Mouse (Mus musculus) T-helper 2 cell (primary cell): ENCODE measurements around the gene Adam29.

Source experiments
- in situ Hi-C: fragments of 300-600 bp; cut with MboI, MseI; formaldehyde crosslinking; loops from one replicate; pipeline ENCODE4 v1.15.1; 2025; ENCODE audit warnings: high pct_unique_total_duplicates

Adam29 gene

DNA sequence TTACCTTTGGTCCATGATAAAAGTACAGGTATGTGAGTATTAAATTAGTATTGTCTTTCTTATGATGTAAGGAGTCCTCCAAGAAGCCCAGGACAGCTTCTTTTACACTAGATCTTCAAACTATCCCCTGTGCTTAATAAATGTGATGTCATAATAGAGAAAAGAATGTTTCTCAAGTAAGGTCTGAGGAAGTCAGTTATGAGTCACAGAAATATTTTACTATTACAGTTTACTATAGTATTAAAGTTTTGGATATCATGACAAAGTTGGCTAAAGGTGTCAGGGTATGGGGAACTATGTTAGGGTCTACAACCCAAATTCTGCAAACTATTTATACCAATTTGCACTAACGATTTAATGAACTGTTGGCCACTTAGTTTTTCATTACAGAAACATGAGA lies at the start of gene Adam29:
Adam29 (minus strand) TSS at position 101 of the 400 bp plus-strand sequence.
- in situ Hi-C loops, result no loop called here

DNA sequence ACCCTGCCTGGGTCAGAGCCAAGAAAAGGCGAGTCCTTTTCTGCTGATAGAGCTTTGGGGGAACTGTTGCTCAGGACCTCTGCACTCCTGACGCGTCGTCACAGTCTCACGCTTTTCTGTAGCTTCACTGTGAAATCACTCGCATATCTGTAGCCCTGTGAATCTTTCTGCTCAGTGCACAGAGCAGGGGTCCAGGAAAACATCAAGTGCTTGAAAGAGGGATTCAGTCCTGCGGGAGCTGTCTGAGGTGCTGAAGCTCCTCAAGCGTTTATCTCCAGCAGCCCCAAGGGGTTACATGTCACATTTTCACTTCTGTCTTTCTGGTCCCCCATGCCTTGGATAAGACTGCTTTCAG lies 33.8 kb upstream of the Adam29 start:
- in situ Hi-C loops, result no loop called here

DNA sequence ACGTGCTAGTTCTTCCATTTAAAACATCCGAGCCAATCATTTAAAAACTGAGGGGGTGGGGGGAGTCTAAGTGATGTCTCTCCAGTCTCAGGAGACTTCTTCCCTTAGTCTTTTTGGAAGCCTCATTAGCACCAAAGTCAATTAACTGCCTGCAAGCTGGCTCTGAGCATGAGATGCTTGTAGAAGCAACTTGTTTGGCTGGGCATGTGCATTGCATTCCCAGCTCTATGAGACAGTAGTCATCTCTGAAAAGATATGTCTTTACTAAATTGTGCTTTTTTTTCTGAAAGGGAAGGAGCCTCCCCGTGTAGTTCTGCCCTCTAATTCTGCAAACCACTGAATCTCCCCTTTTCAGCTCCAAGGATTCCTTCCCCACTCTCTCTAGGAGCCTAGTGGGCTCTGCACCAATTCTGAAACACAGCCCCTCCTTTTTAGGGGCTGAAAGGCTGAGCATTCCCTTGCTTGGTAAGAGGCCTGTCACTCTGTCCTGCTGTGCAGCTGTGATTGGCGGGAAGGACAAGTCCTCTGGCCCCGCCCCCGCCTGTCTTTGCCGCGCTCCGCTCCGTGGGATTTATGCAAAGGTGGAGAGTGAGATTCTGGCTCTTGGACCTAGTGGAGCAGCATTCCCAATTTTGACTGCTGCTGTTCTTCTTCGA lies 33.2 kb upstream of the Adam29 start, which contains the start of gene Glra3:
Glra3 (plus strand) TSS at position 591 of the 656 bp plus-strand sequence.
- in situ Hi-C loops, result no loop called here
